Mouse (Mus musculus) cerebellum, postnatal 25 days (tissue): ENCODE measurements at regions not wholly inside any gene's neighbourhood (a gene's known extent, or its start where the extent isn't known, plus 50 kb on each side); places are given as distances from the start of the nearest gene placed in this dataset.
A peak's percentile ranks its signal among the peaks of the same experiment; 100 is the strongest.

ENCODE experiments used
- DNase-seq, 2 experiments: peaks; one replicate each; pipeline ENCODE4 v3.0.0; 2021; ENCODE audit warnings: mixed read lengths in 2 of 2

DNA sequence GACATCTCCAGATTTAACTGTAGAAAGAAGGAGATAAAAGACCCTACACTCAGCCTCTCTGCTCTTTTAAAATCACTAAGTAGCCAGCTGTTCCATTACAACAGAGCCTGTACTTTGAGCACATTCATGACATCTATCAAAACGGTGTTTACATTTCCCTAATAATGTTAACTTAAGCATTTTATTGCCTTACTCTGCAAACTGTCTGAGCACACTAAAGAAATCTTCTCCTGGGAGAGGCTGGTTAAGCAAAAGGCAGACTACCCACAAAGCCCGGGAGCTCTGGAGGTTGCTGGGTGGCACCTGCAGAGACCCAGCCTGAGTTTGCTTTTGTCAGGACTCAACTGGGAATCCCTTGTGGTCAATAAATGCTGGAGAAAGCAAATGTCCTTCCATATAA is 567.5 kb upstream of the Negr1 start:
- DNase-seq = no peak

DNA sequence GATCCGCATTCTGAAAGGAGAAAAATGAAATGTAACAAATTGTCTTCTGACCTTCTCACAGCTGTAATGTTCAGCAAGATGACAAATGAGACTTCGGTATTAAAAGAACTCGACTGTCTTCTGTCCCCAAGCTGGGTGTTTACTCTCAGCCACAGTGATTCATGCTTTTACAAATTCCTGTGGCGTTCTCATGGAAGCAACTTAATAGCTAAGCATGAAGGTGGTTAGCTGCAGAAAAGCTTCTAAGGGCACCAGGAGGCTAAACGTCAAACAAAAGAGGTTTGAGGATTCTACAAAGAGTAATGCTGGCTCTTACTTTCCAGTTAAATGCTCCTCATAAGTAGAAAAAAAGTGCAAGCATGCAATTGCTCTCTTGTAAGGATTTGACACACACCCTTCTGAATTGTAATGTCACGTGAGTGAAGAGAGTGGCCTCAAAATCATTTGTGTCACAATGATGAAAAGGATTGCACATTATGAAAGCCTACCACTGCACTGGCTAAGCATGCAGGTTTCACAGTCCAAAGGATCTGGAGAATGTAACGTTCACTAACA is 543.8 kb upstream of the Negr1 start:
- no peak for DNase-seq

GRCm38 (mm10) chr3:156028602-156029188 is 532.9 kb upstream of the Negr1 start:
- no peak for DNase-seq

- DNase-seq = no peak
Observed at GRCm38 (mm10) chr3:156070257-156070656, 491.3 kb upstream of the Negr1 start.

GRCm38 (mm10) chr3:156082268-156082667 is 479.3 kb upstream of the Negr1 start:
- DNase-seq = peak in 1 of 2 experiments; percentile 9

DNA sequence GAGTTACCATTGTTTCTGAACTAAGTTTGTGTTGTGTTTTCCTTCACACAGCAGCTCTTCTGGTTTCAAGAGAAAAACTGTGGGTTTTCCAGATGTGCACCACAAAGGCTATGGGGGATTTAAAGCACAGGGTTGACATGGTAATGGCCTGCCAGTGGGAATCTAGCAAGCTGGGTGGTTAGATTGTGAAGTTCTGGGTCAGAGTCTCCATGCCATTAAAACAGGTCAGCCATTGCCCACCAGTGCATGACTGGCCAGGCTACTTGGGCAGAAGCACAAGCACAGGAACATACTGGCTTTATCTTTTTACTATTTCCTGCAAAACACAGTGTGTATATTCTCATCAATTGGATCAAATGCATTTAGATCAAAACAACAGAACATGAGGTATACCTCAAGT is 467.9 kb upstream of the Negr1 start:
- DNase-seq = no peak

DNA sequence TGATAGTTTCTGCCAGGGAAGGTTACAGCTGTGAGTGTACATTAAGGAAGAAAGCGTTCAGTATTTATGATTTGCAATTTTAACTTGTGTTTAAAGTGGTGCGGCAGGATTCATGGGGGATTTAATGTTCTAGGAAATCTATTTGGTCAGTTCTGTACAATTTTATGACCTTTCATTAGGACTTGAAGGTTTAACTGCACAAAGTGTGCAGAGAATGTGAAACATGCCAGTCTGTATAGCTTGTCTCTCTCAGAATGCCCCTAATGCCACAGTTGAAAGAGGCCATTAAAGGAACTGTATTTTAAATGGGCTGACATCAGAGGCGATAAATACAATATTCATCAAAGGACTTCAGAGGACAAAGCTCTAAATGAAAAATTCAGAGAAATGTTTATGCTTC is 466.6 kb upstream of the Negr1 start:
- no peak for DNase-seq

- DNase-seq = no peak
Observed at GRCm38 (mm10) chr3:156105788-156106187, 455.8 kb upstream of the Negr1 start.

DNA sequence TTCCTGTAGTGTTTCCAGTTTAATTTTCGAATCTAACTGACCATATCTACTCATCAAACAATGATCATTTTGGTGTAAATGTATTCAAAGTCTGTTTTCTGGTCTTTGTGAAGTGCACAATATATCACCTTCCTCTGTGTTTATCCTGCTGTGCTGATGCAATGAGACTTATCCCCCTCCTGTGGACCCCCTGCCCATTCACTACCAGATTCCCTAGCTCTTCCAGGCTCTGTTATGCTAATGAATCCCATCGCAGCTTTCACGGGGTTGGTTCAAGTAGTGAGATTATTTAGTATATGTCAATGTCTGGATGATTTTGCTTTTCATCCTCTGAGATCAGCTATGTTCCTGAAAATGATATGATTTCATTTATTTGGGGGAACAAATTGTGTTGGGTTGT is 441.3 kb upstream of the Negr1 start:
- no peak for DNase-seq

DNA sequence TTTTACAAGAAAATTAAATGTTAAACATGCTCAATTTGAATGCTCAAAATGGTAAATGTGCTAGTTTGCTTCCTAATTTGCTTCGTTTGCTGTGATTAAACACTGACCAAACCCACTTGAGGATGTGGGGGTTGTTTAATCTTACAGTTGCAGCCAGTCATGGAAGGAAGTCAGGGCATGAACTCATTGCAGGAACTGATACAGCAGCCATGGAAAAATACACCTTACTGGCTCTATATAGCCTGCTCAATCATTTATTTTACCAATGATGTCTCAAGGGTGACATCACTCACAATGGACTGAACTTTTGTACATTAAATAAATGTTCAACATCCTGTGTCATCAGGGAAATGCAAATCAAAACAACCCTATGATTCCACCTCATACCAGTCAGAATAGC is 430.0 kb upstream of the Negr1 start:
- no peak for DNase-seq

- no peak for DNase-seq
Observed at GRCm38 (mm10) chr3:156141355-156141754, 420.2 kb upstream of the Negr1 start.

DNA sequence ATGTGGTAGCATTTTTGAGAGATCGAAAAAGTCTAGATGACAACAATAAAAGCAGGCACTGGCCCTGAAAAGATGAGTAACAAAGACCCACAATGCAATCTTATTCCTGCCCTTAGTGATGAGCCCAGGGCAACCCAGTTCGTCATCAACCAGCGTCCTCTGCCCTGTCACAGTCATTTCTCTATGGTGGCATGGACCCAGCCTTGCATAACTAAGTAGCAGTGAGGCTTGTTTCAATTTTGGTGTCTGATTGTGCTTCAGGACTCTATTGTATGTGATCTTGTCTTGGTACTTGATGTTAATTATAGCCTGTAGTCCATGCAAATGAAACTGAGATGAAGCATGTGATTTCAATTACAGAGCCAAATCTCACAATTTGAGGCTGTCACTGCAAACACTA is 412.3 kb upstream of the Negr1 start:
- DNase-seq = no peak

- no peak for DNase-seq
Observed at GRCm38 (mm10) chr3:156170076-156170475, 391.5 kb upstream of the Negr1 start.

DNA sequence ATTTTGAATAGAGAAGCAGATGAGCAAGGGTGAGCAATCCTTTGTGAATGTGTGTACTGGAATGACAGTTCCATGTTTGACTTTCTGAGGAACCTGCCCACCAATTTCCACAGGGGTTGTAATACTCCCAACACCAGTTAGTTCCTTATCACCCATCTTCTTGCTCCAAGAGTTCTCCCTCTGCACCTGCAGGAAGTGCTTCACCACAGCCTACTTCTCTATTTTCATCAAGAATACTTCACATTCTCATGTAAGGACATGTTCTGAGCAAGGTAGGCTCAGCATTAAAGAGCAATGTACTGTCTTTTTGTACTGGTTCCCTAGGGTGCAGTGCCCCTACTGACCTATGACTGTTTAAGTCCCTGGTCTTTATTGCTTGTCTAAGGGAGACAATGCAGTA is 362.9 kb upstream of the Negr1 start:
- DNase-seq = no peak

- no peak for DNase-seq
Observed at GRCm38 (mm10) chr3:156199749-156200467, 361.7 kb upstream of the Negr1 start.

DNA sequence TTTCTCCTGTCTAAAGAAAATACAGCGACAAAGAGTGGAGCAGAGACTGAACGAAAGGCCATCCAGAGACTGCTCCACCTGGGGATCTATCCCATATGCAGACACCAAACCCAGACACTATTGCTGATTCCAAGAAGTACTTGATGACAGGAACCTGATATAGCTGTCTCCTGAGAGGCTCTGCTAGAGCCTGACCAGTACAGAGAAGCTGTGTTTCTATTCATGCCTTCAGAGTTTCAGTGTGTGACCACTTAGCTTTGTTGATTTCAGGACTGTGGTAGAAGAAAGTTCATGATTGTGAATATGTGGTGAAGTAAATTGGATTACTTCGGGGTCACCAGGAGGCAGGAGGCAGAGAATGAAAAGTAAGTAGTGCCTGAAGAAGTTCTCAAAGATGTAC is 356.3 kb upstream of the Negr1 start:
- DNase-seq = no peak

DNA sequence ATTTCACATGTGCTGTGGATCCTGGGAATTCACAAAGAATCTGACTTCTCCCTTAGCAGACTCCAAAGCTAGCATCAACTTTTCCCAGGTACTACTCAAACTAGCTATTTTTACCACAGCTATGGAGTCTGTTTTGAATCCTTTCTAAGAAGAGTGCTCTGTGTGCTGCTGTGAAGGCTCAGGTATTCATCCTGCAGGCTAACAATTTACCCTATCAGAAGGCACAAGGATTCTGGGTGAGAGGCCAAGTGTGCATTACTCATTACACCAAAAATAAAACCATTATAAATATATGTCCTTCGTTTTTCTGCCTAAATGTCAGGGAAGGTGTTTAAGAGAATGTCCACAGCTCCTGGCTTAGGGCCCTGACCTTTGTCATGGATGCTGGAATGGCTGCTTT is 353.2 kb upstream of the Negr1 start:
- DNase-seq = no peak

DNA sequence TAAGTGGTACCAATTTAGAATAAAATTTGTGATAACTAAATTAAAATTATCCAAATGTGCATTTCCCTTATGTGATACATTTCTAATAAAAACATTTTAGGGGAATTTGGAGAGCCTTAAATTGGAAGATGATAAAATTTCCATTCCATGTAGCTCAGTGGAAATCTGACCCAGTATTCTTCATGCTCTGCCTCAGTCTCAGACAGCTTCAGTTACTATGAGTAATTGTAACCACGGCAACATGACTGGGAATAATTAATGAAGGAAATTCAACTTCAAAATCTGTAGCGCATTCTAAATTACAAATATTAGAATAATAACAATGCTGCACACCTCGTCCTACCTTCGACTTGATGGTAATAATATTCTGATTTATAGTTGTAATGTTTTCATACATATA is 350.8 kb upstream of the Negr1 start:
- DNase-seq = no peak

GRCm38 (mm10) chr3:156214823-156215222 is 346.8 kb upstream of the Negr1 start:
- DNase-seq = no peak

- DNase-seq = peak; percentile 5 to 25
Observed at GRCm38 (mm10) chr3:156232111-156232510, 329.5 kb upstream of the Negr1 start.

DNA sequence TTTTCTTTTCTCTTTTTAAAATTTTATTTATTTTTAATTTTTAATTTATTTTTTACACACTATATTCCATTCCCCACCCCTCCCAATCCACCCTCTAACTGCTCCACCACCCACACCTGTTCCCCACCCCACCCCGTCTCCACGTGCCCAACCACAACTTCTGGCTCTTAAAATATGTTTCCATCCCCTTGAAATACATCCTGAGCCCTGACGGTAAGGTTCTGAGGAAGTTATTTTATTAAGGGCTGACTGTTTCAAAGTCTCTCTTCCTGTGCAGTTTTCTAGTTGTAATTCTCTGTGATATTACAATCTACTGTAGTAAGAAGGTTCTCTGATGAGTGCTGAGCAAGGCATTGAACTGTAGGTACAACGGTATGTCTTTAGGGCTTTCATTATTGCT is 325.6 kb upstream of the Negr1 start:
- no peak for DNase-seq

DNA sequence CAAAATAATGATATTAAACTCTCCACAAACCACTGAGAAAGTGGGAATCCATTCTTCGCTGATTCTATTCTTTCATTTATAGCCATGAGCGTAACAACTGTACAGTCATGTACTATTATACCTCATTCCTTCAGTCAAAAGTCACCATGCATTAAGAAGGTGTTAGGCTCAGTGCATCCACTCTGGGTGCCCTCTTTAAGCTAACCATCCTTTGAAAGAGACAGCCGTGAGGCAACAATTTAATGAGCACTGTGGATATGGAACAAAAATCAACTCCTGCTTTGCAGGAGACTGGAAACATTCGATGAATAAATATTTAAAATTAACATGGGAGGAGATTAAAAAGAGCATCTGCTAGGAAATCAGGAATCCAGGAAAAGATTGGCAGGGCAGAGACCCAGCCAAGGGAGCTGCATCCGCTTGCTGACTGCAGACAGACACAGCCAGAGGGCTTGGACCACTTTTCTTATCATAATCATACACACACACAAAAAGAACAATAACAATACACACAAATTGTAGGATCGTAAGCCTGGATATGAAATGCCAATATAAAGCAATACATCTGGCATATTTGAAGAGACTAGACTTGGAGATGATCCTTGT is 309.2 kb upstream of the Negr1 start:
- DNase-seq = no peak

GRCm38 (mm10) chr3:156253172-156253934 is 308.2 kb upstream of the Negr1 start:
- DNase-seq = no peak
